Mouse (Mus musculus) MEL-GATA-1-ER (cell line): ENCODE results near the gene Rnf186.
"Not testable (repeated sequence)": the region's sequence is repeated elsewhere in the genome, so short reads cannot be mapped to it uniquely, and the experiment has no call there.

Source experiments
- DNase-seq: peaks from one replicate; pipeline ENCODE4 v3.0.0-alpha.2; 2012; ENCODE audit warnings: low read depth; ENCODE audit errors: extremely low read depth

Gene Rnf186

GRCm38 (mm10) chr4:138971371-138971770 is 4.5 kb downstream of the Rnf186 start:
- no peak for DNase-seq

DNA sequence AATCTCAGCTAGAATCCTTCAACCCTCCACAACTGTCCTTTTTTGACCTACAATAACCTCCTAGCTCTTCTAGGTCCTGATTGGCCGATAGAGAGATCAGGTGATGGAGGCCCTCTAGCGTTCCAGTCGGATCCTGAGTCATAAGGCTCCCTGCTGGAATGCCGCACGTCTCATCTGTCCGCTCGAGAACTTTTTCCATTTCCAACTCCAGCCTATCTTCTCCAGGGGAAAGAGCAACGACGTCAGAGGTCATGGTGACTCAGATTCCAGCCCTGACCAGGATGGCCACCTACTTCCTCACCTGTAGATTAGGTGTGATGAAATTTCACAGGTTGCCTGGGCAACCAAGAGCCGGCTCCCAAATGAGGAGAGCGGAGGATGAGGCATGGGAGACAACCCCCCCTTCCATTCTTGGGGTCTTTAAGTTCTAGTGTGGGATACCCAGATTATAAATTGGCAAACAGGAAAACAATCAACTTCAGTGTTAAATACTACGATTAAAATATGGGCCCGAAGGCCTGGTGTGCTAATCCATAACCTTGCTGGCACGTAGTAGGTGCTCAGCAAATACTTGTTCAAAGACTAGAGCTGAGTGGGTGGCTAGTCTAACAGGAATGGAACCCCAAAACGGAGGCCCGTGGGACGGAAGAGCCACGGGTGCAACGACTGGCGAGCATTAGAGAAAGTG is 5.4 kb downstream of the Rnf186 start:
- DNase-seq: peak; percentile 30

DNA sequence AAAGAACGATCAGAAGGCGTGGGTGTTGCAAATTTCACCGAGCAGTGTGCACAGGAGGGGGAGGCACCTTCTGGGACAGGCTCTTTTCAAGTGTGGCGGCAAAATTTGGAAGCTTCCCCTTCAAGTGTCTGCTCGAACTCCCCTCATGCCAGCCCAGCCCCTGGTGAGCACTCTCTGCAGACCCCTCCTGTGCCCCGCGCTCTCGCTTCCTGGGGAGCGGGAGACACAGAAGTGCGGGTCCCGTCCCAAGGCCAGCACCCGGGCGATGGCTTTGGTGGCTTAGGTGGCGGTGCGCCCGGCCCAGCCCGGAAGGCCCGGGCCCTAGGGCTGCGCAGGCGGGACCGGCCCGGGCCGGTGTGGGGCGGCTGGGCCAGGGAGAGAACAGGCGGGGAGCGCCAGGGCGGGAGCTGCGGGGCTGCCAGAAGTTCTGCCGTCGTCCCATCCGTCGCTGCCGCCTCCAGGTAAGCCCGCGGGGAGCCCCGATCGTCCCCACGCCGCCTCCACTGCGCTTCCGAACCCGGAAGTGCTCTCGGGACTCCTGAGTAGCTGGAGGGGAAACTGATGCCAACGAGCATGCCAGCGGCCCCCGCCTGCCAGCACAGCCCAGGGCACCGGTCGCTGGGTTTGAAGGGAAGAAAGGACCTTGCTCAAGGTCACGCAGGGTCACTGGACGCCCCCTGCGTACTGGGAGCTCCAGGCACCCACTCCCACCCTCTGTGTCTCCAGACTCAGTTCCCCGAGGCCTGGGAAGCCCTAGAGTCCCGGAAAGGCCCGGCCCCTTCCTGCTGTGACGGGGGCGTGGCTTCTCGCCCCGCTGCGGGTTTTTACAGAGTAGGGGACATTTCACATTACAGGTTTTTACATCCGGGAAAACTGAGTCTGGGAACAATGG is 6.2 kb downstream of the Rnf186 start, which contains the start of gene Tmco4:
Gene Tmco4 (plus strand): TSS at position 62 of the 892 bp plus-strand sequence.
- peak; percentile 62 for DNase-seq

GRCm38 (mm10) chr4:138973719-138974115 is 6.8 kb downstream of the Rnf186 start:
- no peak for DNase-seq

DNA sequence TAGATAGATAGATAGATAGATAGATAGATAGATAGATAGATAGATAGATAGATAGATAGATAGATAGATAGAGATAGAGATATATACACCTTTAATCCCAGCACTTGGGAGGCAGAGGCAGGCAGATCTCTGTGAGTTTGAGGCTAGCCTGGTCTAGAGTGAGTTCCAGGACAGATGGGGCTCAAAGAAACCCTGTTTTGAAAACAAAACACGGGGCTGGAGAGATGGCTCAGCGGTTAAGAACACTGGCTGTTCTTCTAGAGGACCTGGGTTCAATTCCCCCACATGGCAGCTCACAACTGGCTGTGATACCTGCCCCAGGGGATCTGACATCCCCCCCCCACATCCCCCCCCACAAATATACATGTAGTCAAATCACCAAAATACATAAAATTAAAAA is 7.6 kb downstream of the Rnf186 start:
- not testable (repeated sequence) for DNase-seq

DNA sequence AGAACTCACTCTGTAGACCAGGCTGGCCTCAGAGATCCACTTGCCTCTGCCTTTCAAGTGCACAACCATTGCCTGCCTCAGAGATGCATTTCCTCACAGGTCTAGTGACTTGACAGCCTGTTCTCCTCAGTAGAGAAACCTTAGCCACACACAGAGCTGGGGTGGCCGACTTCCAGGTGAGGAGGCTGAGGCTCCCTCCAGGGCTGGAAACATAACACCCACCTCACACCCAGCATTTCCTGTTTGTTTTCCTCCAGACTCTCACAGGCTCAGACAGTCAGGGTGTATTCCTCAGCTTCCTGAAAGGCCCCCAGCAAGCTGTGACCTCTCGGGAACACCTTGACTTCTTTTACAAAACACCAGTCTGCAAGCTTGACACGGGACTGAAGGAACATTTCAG is 8.3 kb downstream of the Rnf186 start:
- DNase-seq: no peak

DNA sequence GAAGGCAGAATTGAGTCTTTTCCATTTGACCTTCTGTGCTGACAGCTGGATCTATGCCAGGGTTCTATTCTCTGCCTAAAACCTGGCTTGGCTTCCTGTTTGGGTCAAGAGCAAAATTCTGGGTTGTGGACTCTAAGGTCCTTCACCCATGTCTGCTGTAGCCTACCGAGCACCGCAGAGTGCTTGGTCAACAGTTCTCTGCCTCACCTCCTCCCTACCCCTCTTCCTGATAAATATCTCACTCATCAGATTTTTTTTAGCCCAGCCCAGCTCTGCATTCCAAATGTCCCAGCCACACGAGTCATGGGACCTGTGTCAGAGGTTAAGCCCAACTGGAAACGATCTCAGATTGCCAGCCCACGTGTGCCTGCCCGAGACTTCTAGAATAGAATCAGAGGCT is 9.1 kb downstream of the Rnf186 start:
- no peak for DNase-seq

- no peak for DNase-seq
Observed at GRCm38 (mm10) chr4:138980021-138980420, 13.1 kb downstream of the Rnf186 start.

DNA sequence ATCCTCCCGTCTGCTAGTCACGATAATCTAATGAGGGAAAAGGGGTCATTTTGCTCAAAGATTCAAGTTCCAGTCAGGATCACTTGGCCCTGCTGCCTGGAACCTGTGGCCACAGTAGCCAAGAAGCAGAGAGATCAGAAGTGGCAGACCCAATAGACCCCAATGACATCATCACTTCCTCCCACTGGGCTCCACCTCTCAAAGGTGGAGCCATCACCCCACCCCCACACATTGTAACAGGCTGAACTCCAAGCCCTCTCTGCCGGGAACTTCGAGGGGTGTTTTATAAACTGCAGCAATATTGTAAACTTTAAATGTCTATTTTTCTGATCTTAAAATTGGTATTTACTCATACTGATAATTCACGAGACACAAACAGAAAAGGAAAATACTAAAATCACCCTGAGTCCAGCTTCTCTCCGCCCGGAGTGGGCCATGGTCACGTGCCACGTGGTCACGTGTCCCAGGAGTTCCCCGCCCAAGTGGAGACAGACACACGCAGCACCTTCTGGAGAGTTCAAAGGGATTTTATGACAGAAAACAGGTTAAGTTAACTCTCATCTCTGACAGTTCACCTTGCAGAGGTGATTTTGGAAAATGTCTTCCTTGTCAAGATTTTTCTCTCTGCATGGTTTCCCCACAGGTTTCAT is 14.0 kb downstream of the Rnf186 start:
- DNase-seq: no peak

GRCm38 (mm10) chr4:138983422-138983821 is 16.5 kb downstream of the Rnf186 start:
- no peak for DNase-seq

- DNase-seq: no peak
Observed at GRCm38 (mm10) chr4:138984744-138985143, 17.8 kb downstream of the Rnf186 start.

DNA sequence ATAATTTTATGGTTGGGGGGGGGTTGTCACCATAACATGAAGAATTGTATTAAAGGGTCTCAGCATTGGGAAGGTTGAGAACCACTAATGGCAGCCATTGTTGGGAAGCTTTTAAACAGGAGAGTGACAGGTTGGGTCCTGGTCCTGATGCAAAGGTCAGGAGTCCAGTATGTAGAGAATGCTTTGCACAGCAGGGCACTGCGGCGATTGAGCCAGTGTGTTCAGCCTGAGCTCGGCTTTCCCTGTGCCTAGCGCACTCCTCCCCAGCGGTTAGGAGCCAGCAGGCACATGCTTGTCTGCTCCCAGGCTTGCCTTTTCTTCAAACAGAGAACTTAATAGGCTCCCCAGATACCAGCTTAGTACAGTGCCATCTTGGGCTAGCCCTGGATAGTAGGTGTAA is 19.4 kb downstream of the Rnf186 start:
- no peak for DNase-seq

DNA sequence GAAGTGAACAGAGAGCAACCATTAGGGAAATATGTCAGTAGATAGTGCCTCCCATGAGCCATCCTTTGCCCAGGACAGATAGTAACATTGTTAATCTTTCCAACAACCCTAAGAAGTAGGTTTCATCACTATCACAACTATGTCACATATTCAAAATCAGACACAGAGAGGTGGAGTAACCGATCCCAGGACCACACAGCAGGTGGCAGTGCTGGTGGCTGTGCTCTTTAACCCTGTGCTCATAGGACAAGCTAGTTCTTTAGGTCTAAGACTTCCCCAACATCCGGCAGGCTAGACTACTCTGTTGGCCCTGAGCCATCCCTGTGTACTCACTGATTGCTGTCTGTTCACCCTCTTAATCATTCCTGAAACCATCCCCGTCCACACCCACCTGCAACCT is 27.5 kb downstream of the Rnf186 start:
- no peak for DNase-seq

DNA sequence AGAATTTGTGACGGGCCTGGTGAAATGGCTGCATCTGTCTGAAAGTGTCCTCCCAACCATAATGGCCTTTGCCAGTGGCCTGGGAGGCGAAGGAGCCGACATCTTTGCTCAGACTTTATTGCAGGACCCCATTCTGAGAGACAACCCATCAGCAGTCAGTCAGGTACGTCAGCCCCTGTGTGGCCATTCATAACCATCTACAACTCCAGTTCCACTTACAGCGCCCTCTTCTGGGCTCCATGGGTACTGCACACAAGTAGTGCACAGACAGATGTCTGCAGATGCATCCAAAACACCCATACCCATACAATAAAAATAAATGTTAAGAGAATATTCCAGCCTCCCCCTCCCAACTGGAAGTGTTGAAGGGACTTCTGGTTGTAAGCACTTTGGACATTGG is 29.5 kb downstream of the Rnf186 start:
- DNase-seq: no peak

DNA sequence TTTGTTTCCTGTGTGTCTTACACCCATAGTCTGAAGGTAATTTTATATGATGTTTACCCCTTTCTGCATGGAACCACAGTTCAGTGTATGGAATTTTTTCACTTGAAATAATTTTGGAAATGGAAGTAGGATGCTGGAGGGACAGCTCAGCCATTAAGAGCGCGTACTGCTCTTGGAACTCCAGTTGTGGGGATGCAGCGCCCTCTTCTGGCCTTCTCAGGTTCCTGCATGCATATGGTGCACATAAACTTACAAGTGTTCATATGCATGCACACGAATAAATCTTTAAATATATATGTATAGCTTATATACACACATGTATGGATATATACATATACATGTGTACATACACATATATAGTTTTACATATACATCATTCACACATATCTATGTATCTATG is 30.2 kb downstream of the Rnf186 start:
- no peak for DNase-seq

GRCm38 (mm10) chr4:138998611-138999010 is 31.7 kb downstream of the Rnf186 start:
- DNase-seq: no peak

GRCm38 (mm10) chr4:139001026-139001425 is 34.1 kb downstream of the Rnf186 start:
- no peak for DNase-seq

DNA sequence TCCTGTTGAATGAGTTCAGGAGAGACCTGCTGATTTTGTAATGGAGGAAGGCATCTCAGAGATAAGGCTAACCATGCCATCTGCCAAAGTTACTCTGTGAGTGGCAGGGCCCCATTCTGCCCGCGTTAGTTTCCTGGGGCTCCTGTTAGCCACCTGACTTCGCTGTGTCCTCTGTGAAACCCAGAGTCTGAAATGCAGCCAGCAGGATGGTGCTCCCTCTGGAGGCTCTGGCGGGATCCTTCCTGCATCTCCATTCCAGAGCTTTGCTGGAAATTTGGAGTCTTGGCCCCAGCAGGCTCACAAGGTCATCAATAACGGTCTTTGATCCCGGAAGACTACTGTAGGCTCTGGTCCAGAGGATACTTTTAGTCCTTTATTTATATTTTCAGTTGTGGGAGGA is 34.5 kb downstream of the Rnf186 start:
- no peak for DNase-seq

- DNase-seq: no peak
Observed at GRCm38 (mm10) chr4:139004067-139004466, 37.2 kb downstream of the Rnf186 start.

DNA sequence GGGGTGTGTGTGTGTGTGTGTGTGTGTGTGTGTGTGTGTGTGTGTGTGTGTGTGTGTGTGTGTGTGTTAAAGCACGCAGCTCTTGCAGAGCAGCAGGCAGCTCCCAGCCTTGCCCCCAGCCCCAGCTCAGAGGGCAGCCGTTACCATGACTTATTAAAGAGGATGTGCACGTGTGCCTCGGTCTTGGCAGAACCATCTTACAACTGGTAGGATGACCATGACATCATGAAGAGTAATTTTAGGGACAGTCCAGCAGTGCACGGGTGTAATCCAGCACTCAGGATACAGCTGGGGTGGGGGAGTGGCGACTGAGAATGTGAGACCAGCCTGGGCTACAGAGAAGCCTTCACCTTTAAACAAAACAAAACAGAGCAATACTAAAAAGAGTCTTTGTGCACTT is 38.3 kb downstream of the Rnf186 start:
- no peak for DNase-seq

- no peak for DNase-seq
Observed at GRCm38 (mm10) chr4:139007353-139007752, 40.4 kb downstream of the Rnf186 start.

DNA sequence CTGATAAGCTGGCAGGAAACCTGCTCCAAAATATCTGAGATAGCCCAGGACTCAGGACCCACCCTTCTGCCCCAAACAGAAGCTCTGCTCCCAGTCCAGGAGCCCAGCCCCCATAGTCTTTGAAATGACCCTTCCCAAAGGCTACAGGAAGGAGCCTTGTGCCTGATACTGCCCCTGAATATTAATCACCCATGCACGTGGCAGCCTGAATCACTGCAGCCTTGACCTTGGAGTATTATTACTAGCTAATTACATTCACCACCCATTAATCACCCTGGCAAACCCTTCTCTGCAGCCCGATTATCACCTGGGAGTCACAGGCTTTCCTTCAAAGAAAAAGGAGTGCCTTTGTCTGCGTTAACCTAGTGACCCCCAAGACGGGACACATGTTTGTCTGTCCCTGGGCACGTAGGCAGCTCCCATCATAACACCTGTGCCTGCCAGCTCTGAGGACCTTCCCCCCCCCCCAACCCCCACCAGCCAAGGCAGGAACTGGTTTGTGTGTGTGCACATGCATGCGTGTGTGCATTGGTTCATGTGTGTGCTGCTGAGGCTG is 41.1 kb downstream of the Rnf186 start:
- no peak for DNase-seq
